Mouse (Mus musculus) heart, embryonic 14.5 days (tissue): ENCODE data around the gene Rabgef1. TPM values are rescaled to one million over a fixed set of nuclear protein-coding genes. Genes with fewer than 3 reads are reported as not detected.

ENCODE experiments used
- ATAC-seq: fragments of 200-750 bp; cut with Nextera tagmentation; 2 replicates; pipeline ENCODE4 v1.8.0; 2017; ENCODE audit warnings: low read depth, moderate TSS enrichment; ENCODE audit not compliant: insufficient number of reproducible peaks, insufficient read depth, low FRiP score
- H3K27ac ChIP-seq, 2 experiments: fragments of 200-500 bp in 1 of 2; fragments of 300-500 bp in 1 of 2; sonication (generic) in 1 of 2; replicated peaks in 1 of 2; 2 replicates each; pipeline ENCODE4 v1.5.1; 2012 to 2014; ENCODE audit warnings: low read depth in 2 of 2, low read length in 2 of 2, control low read depth in 1 of 2, mild to moderate bottlenecking in 1 of 2, mixed read lengths in 1 of 2; ENCODE audit not compliant: control insufficient read depth in 1 of 2, insufficient read depth in 1 of 2
- H3K27me3 ChIP-seq: fragments of 300-500 bp; sonication (generic); 2 replicates; pipeline ENCODE4 v1.6.1; 2014; ENCODE audit warnings: mild to moderate bottlenecking, low read length, control low read depth; ENCODE audit not compliant: control insufficient read depth, insufficient read depth
- H3K36me3 ChIP-seq: fragments of 300-500 bp; sonication (generic); 2 replicates; pipeline ENCODE4 v1.6.1; 2014; ENCODE audit warnings: mild to moderate bottlenecking, control low read depth, low read length, mixed read lengths; ENCODE audit not compliant: control insufficient read depth, insufficient read depth
- H3K4me1 ChIP-seq, 2 experiments: fragments of 200-500 bp in 1 of 2; fragments of 300-500 bp in 1 of 2; sonication (generic) in 1 of 2; 2 replicates each; pipeline ENCODE4 v1.6.1; 2012 to 2014; ENCODE audit warnings: low read length in 2 of 2, control low read depth in 1 of 2, mixed read lengths in 1 of 2; ENCODE audit not compliant: control insufficient read depth in 2 of 2, insufficient read depth in 2 of 2
- H3K4me2 ChIP-seq: fragments of 300-500 bp; sonication (generic); 2 replicates; pipeline ENCODE4 v1.6.1; 2014; ENCODE audit warnings: mild to moderate bottlenecking, low read length
- H3K4me3 ChIP-seq, 2 experiments: fragments of 200-500 bp in 1 of 2; fragments of 300-500 bp in 1 of 2; sonication (generic) in 1 of 2; 2 replicates each; pipeline ENCODE4 v1.5.1; 2012 to 2014; ENCODE audit warnings: low read length in 2 of 2, mild to moderate bottlenecking in 2 of 2, control low read depth in 1 of 2, low read depth in 1 of 2, moderate library complexity in 1 of 2; ENCODE audit not compliant: control insufficient read depth in 1 of 2, insufficient read depth in 1 of 2
- H3K9ac ChIP-seq: fragments of 300-500 bp; sonication (generic); 2 replicates; pipeline ENCODE4 v1.6.1; 2014; ENCODE audit warnings: mild to moderate bottlenecking, low read length
- H3K9me3 ChIP-seq: fragments of 300-500 bp; sonication (generic); 2 replicates; pipeline ENCODE4 v1.6.1; 2016; ENCODE audit warnings: low read length, control low read depth; ENCODE audit not compliant: control insufficient read depth
- WGBS: fragments of 180-500 bp; shearing (Covaris S2); extraction: QIAGEN DNeasy Blood & Tissue Kit; methylation state at CpG from one replicate; pipeline ENCODE4 v1.1.7; 2014; 5-methylcytosine and 5-hydroxymethylcytosine counted together
- polyA plus RNA-seq: library from polyadenylated mRNA; unstranded; fragments of >200 nt; fragmentation: Nextera tagmentation; extraction: Ambion mirVana; gene quantifications from 2 replicates; pipeline ENCODE4 v1.2.1, GENCODE M21; 2014

Rabgef1 gene
- polyA plus RNA-seq, result 16.5 and 17.9 TPM in 2 replicates

- under 1% methylated on average over 45 of the region's 62 CpGs for WGBS
- peak; percentile 93 for ATAC-seq
- peak within 1 kb of the TSS; percentile 77 to 88 for H3K4me3 ChIP-seq
- no peaks in the 10 kb centered on the region for H3K9me3 ChIP-seq
- H3K4me1 ChIP-seq, result peaks cover 8 to 30% of the 10 kb centered on the region in 2 experiments
- H3K4me2 ChIP-seq, result peak within 1 kb of the TSS; percentile 85
- H3K9ac ChIP-seq, result peak within 1 kb of the TSS; percentile 90
- peak within 1 kb of the TSS; percentile 91 to 94 for H3K27ac ChIP-seq
- H3K27me3 ChIP-seq, result no peaks in the 10 kb centered on the region
- H3K36me3 ChIP-seq, result no peaks in the 10 kb centered on the region
Observed at GRCm38 (mm10) chr5:130171423-130171954, at the start of gene Rabgef1. TSS of gene Rabgef1 (plus strand) at chr5:130171798.

GRCm38 (mm10) chr5:130122355-130122754 lies 49.2 kb upstream of the Rabgef1 start:
- H3K27me3 ChIP-seq, result no peaks in the 10 kb centered on the region
- no peak overlapping the region for H3K9ac ChIP-seq
- H3K9me3 ChIP-seq, result no peaks in the 10 kb centered on the region
- H3K36me3 ChIP-seq, result no peaks in the 10 kb centered on the region
- H3K4me3 ChIP-seq, result no peak overlapping the region
- no peak for ATAC-seq
- WGBS, result 86% methylated on average over 2 of the region's 2 CpGs
- H3K4me1 ChIP-seq, result peaks cover 2 to 4% of the 10 kb centered on the region in 2 experiments; a peak in 3 of 4 replicates
- H3K4me2 ChIP-seq, result no peak overlapping the region
- no peak overlapping the region for H3K27ac ChIP-seq

GRCm38 (mm10) chr5:130124271-130124670 lies 47.3 kb upstream of the Rabgef1 start:
- Histone ChIP-seq H3K4me2 (no peak overlapping the region), H3K9me3 (no peaks in the 10 kb centered on the region), H3K36me3 (no peaks in the 10 kb centered on the region), H3K9ac (no peak overlapping the region), H3K4me3 (no peak overlapping the region), H3K4me1 (peaks cover 2 to 4% of the 10 kb centered on the region in 2 experiments; a peak in 3 of 4 replicates), H3K27me3 (no peaks in the 10 kb centered on the region), H3K27ac (no peak overlapping the region)
- WGBS, result 73% methylated on average over 5 of the region's 5 CpGs
- ATAC-seq, result no peak

GRCm38 (mm10) chr5:130128686-130129523 lies 42.7 kb upstream of the Rabgef1 start:
- Histone ChIP-seq H3K36me3 (no peaks in the 10 kb centered on the region), H3K4me2 (no peak overlapping the region), H3K27ac (no peak overlapping the region), H3K9me3 (no peaks in the 10 kb centered on the region), H3K4me1 (no peaks in the 10 kb centered on the region), H3K27me3 (no peaks in the 10 kb centered on the region), H3K9ac (no peak overlapping the region), H3K4me3 (no peak overlapping the region)
- 80% methylated on average over 11 of the region's 11 CpGs for WGBS
- ATAC-seq, result no peak

GRCm38 (mm10) chr5:130129524-130129793 lies 42.1 kb upstream of the Rabgef1 start:
- H3K27ac ChIP-seq, result no peak overlapping the region
- no peak overlapping the region for H3K4me3 ChIP-seq
- no peak overlapping the region for H3K9ac ChIP-seq
- WGBS, result 83% methylated on average over 5 of the region's 5 CpGs
- H3K4me2 ChIP-seq, result no peak overlapping the region
- ATAC-seq, result no peak
- no peaks in the 10 kb centered on the region for H3K9me3 ChIP-seq
- H3K27me3 ChIP-seq, result 0 out of 2 replicates have a peak, but pooled peaks cover 3% of the 10 kb centered on the region
- no peaks in the 10 kb centered on the region for H3K4me1 ChIP-seq
- no peaks in the 10 kb centered on the region for H3K36me3 ChIP-seq

DNA sequence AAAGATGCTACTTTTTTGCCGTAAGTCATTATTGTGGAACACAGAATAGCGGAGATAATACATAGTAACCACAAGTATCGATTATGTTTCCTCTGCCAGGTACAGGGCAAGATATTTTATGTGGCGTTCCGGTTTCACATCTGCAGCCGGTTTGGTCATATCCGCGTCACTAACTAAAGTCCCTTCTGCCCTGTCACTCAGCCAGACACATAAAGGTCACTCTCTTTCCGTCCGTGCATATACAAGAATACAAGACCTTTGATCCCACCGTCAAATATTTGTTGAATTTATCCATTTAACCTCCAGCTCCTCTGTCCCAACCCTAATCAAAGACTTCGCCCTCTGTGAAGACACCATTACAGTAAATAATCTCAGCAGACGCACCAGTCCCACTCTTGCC lies 35.0 kb upstream of the Rabgef1 start:
- no peak for ATAC-seq
- H3K9ac ChIP-seq, result no peak overlapping the region
- no peak overlapping the region for H3K27ac ChIP-seq
- no peaks in the 10 kb centered on the region for H3K9me3 ChIP-seq
- WGBS, result 88% methylated on average over 13 of the region's 13 CpGs
- no peaks in the 10 kb centered on the region for H3K4me1 ChIP-seq
- H3K27me3 ChIP-seq, result peaks cover 18% of the 10 kb centered on the region
- H3K4me3 ChIP-seq, result no peak overlapping the region
- no peaks in the 10 kb centered on the region for H3K36me3 ChIP-seq
- H3K4me2 ChIP-seq, result no peak overlapping the region

- no peaks in the 10 kb centered on the region for H3K9me3 ChIP-seq
- peaks cover 16% of the 10 kb centered on the region for H3K27me3 ChIP-seq
- no peak overlapping the region for H3K27ac ChIP-seq
Observed at GRCm38 (mm10) chr5:130139393-130139792, 32.2 kb upstream of the Rabgef1 start.

More at GRCm38 (mm10) chr5:130139393-130139792, 32.2 kb upstream of the Rabgef1 start:
- Histone ChIP-seq H3K9ac (no peak overlapping the region), H3K4me2 (no peak overlapping the region), H3K4me1 (peaks cover 0 to 3% of the 10 kb centered on the region in 2 experiments; a peak in 2 of 4 replicates), H3K4me3 (no peak overlapping the region), H3K36me3 (no peaks in the 10 kb centered on the region)
- ATAC-seq, result no peak
- WGBS, result 20% methylated on average over 8 of the region's 8 CpGs
